ENCODE assay signal across 16 mouse cellular contexts in the genomic region with DNA sequence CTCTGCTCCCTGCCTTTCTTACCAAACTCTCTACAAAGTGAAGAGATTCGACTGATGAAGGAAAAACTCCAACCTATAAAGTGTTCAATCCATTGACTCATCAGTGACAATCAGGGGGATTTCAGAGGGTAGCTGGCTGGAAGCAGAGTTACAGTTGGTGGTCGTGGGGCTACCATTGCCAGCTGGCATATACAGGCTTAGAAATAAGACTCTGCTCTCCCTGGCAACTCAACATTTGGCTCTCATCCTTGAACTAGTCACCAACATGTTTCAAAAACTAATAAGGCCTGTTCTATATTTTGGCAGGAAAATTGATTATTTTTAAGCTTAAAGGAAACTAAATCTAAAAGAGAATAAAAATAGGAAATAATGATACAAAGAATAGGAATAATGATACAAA.
DNase-seq lines count a peak whose midpoint lies in the region; ATAC-seq and TF ChIP-seq lines count a peak whose summit lies in the region.
"Had no signal": no experiment of that assay in that cellular context is flagged by ENCODE, and none has a peak within 500 bp of the region (broad histone marks: within the 10 kb centered on the region; RNA-seq: fewer than 3 reads in every experiment).

No protein-coding gene starts in this region.

- no peaks in the 10 kb centered on the region for H3K9me3 ChIP-seq in hindbrain, embryonic 15.5 days
- no peaks in the 10 kb centered on the region for H3K9me3 ChIP-seq in hindbrain, embryonic 11.5 days (ENCODE audit: control insufficient read depth, low read length)
- H3K9me3 ChIP-seq: embryonic facial prominence, embryonic 13.5 days; heart, embryonic 12.5 days; hindbrain, embryonic 12.5 days had no signal

- no peak overlapping the region for H3K27ac ChIP-seq in hindbrain, embryonic 15.5 days (replicated peaks)
- no peak overlapping the region for H3K27ac ChIP-seq in hindbrain, embryonic 11.5 days (ENCODE audit: low read depth, low read length)
- H3K27ac ChIP-seq: embryonic facial prominence, embryonic 13.5 days; hindbrain, embryonic 12.5 days had no signal

- H3K9ac ChIP-seq in hindbrain, embryonic 15.5 days: no peak overlapping the region
- no peak overlapping the region for H3K9ac ChIP-seq in hindbrain, embryonic 11.5 days (ENCODE audit: low read depth, low read length)
- H3K9ac ChIP-seq: embryonic facial prominence, embryonic 13.5 days; heart, embryonic 12.5 days; hindbrain, embryonic 12.5 days had no signal

- no peak overlapping the region for H3K4me3 ChIP-seq in hindbrain, embryonic 15.5 days
- no peak overlapping the region for H3K4me3 ChIP-seq in hindbrain, embryonic 11.5 days (ENCODE audit: low read depth, low read length)
- H3K4me3 ChIP-seq: embryonic facial prominence, embryonic 13.5 days; heart, embryonic 12.5 days; hindbrain, embryonic 12.5 days had no signal

- H3K27me3 ChIP-seq in hindbrain, embryonic 15.5 days: no peaks in the 10 kb centered on the region
- H3K27me3 ChIP-seq in hindbrain, embryonic 11.5 days (ENCODE audit: control insufficient read depth, insufficient read depth, low read length): no peaks in the 10 kb centered on the region
- H3K27me3 ChIP-seq: embryonic facial prominence, embryonic 13.5 days; heart, embryonic 12.5 days; hindbrain, embryonic 12.5 days had no signal

- WGBS in hindbrain, embryonic 15.5 days: 70% methylated on average over 2 of the region's 2 CpGs
- 86% methylated on average over 2 of the region's 2 CpGs for WGBS in hindbrain, embryonic 11.5 days

- H3K4me2 ChIP-seq in hindbrain, embryonic 15.5 days: no peak overlapping the region
- no peak overlapping the region for H3K4me2 ChIP-seq in hindbrain, embryonic 11.5 days (replicated peaks; ENCODE audit: low read depth, low read length)
- H3K4me2 ChIP-seq: embryonic facial prominence, embryonic 13.5 days; heart, embryonic 12.5 days; hindbrain, embryonic 12.5 days had no signal

- TF ChIP-seq CTCF in brain, embryonic 14.5 days (IDR thresholded peaks at IDR 0.05; ENCODE audit: borderline replicate concordance, extremely low read depth, insufficient read depth, insufficient read length): no peak

- H3K4me1 ChIP-seq in hindbrain, embryonic 15.5 days (replicated peaks): peaks cover 3% of the 10 kb centered on the region; the same call in 1 of the 2 replicates
- no peaks in the 10 kb centered on the region for H3K4me1 ChIP-seq in hindbrain, embryonic 11.5 days (replicated peaks; ENCODE audit: control insufficient read depth, insufficient read depth, low read length)
- H3K4me1 ChIP-seq: embryonic facial prominence, embryonic 13.5 days; heart, embryonic 12.5 days; hindbrain, embryonic 12.5 days had no signal

- no peaks in the 10 kb centered on the region for H3K36me3 ChIP-seq in hindbrain, embryonic 15.5 days
- no peaks in the 10 kb centered on the region for H3K36me3 ChIP-seq in hindbrain, embryonic 11.5 days (ENCODE audit: control insufficient read depth, insufficient read depth, low read length)
- H3K36me3 ChIP-seq: embryonic facial prominence, embryonic 13.5 days; heart, embryonic 12.5 days; hindbrain, embryonic 12.5 days had no signal

- ATAC-seq in hindbrain, embryonic 15.5 days (ENCODE audit: low FRiP score, low read depth): 0 out of 2 replicates have a peak, but pooled peaks have one; percentile 28
- no peak for ATAC-seq in hindbrain, embryonic 11.5 days (ENCODE audit: low FRiP score)
- ATAC-seq: inflammation-experienced regulatory T-cells, adult 6 months; intestine, postnatal 0 days had no signal

- no peak for TF ChIP-seq POLR2A in brain, embryonic 14.5 days (IDR thresholded peaks at IDR 0.05; ENCODE audit: borderline replicate concordance, extremely low read depth, insufficient read depth, insufficient read length, poor library complexity, severe bottlenecking)

- DNase-seq in cerebellum, postnatal 14 days: peak; percentile 36 to 64
- no peak for DNase-seq in cerebellum, adult 9-11 months
- DNase-seq in hindbrain, embryonic 11.5 days (ENCODE audit: low spot score): no peak
- peak; percentile 36 for DNase-seq in layer of hippocampus, adult 9-11 months
- no peak for DNase-seq in layer of hippocampus, postnatal 10 days (ENCODE audit: low spot score in 2 of 2)
- peak; percentile 59 for DNase-seq in brain, embryonic 14.5 days (ENCODE audit: low read depth)
- no peak for DNase-seq in gastrocnemius, adult 18-20 months (ENCODE audit: low spot score)
- DNase-seq: adrenal gland, postnatal 10 days; gastrocnemius, postnatal 25 days; kidney, adult 8-10 months had no signal

Comparison
In these comparisons a context has a peak if more than half of its experiments do, and no peak if none do; other contexts are left out.
1. DNase-seq: peak in cerebellum, postnatal 14 days (2 of 2), layer of hippocampus, adult 9-11 months (single experiment) and brain, embryonic 14.5 days (single experiment); none in cerebellum, adult 9-11 months (single experiment), hindbrain, embryonic 11.5 days (single experiment), layer of hippocampus, postnatal 10 days (0 of 2) and gastrocnemius, adult 18-20 months (single experiment).